Mouse (Mus musculus) midbrain, embryonic 12.5 days (tissue): ENCODE results near the gene Pxn. TPM values are rescaled to one million over a fixed set of nuclear protein-coding genes. Genes with fewer than 3 reads are reported as not detected.

Experiments used
- ATAC-seq: fragments of 200-750 bp; cut with Nextera tagmentation; 2 replicates; pipeline ENCODE4 v1.8.0; 2017; ENCODE audit warnings: low read depth, moderate TSS enrichment, moderate library complexity; ENCODE audit not compliant: low FRiP score
- H3K27ac ChIP-seq: fragments of 300-500 bp; sonication (generic); replicated peaks from 2 replicates; pipeline ENCODE4 v1.5.1; 2016; ENCODE audit warnings: mild to moderate bottlenecking
- H3K27me3 ChIP-seq: fragments of 300-500 bp; sonication (generic); 2 replicates; pipeline ENCODE4 v1.6.1; 2016; ENCODE audit warnings: mild to moderate bottlenecking
- H3K36me3 ChIP-seq: fragments of 300-500 bp; sonication (generic); 2 replicates; pipeline ENCODE4 v1.6.1; 2016
- H3K4me1 ChIP-seq: fragments of 300-500 bp; sonication (generic); 2 replicates; pipeline ENCODE4 v1.6.1; 2016
- H3K4me2 ChIP-seq: fragments of 300-500 bp; sonication (generic); replicated peaks from 2 replicates; pipeline ENCODE4 v1.6.1; 2016; ENCODE audit warnings: mild to moderate bottlenecking, moderate library complexity
- H3K4me3 ChIP-seq: fragments of 300-500 bp; sonication (generic); 2 replicates; pipeline ENCODE4 v1.5.1; 2016; ENCODE audit warnings: mild to moderate bottlenecking
- H3K9ac ChIP-seq: fragments of 300-500 bp; sonication (generic); replicated peaks from 2 replicates; pipeline ENCODE4 v1.6.1; 2016; ENCODE audit warnings: mild to moderate bottlenecking, moderate library complexity
- H3K9me3 ChIP-seq: fragments of 300-500 bp; sonication (generic); 2 replicates; pipeline ENCODE4 v1.6.1; 2016; ENCODE audit warnings: mild to moderate bottlenecking
- WGBS: fragments of 180-500 bp; shearing (Covaris S2); methylation state at CpG from one replicate; pipeline ENCODE4 v1.1.7; 2016; 5-methylcytosine and 5-hydroxymethylcytosine counted together
- polyA plus RNA-seq: library from polyadenylated mRNA; unstranded; fragments of >200 nt; fragmentation: Nextera tagmentation; extraction: Ambion mirVana; gene quantifications from 2 replicates; pipeline ENCODE4 v1.2.1, GENCODE M21; 2016

Gene Pxn
- 24.0 and 27.2 TPM in 2 replicates for polyA plus RNA-seq

- Histone ChIP-seq H3K27ac (peak within 1 kb of the TSS; percentile 46), H3K9me3 (no peaks in the 10 kb centered on the region), H3K4me3 (peak within 1 kb of the TSS; percentile 87), H3K36me3 (no peaks in the 10 kb centered on the region), H3K4me1 (peaks cover 36% of the 10 kb centered on the region), H3K4me2 (peak within 1 kb of the TSS; percentile 90), H3K9ac (peak within 1 kb of the TSS; percentile 83), H3K27me3 (peaks cover 16% of the 10 kb centered on the region; the same call in 1 of the 2 replicates)
- peak; percentile 90 for ATAC-seq
- under 1% methylated on average over 61 of the region's 74 CpGs for WGBS
Measured at GRCm38 (mm10) chr5:115506454-115507201, at the start of gene Pxn. TSS of gene Pxn (plus strand) at chr5:115506676.

- no peaks in the 10 kb centered on the region for H3K27me3 ChIP-seq
- peaks cover 11% of the 10 kb centered on the region for H3K36me3 ChIP-seq
- H3K4me3 ChIP-seq = no peak overlapping the region
- no peak for ATAC-seq
- H3K9ac ChIP-seq = no peak overlapping the region
- WGBS = 74% methylated on average over 13 of the region's 13 CpGs
- H3K27ac ChIP-seq = no peak overlapping the region
- H3K9me3 ChIP-seq = no peaks in the 10 kb centered on the region
- H3K4me1 ChIP-seq = no peaks in the 10 kb centered on the region
- H3K4me2 ChIP-seq = no peak overlapping the region
Measured at GRCm38 (mm10) chr5:115458918-115459317, 47.6 kb upstream of the Pxn start.

- Histone ChIP-seq H3K36me3 (no peaks in the 10 kb centered on the region), H3K4me2 (no peak overlapping the region), H3K4me1 (no peaks in the 10 kb centered on the region), H3K9ac (no peak overlapping the region), H3K9me3 (no peaks in the 10 kb centered on the region), H3K27me3 (no peaks in the 10 kb centered on the region), H3K4me3 (no peak overlapping the region), H3K27ac (no peak overlapping the region)
- whole genome bisulfite sequencing = 77% methylated on average over 18 of the region's 18 CpGs
- no peak for ATAC-seq
Measured at GRCm38 (mm10) chr5:115464408-115465115, 41.9 kb upstream of the Pxn start.

GRCm38 (mm10) chr5:115465642-115466420, 40.6 kb upstream of the Pxn start, which contains the start of gene Pla2g1b:
TSS of gene Pla2g1b (plus strand) at chr5:115466262.
- no peak within 1 kb of the TSS for H3K9ac ChIP-seq
- ATAC-seq = no peak
- 43% methylated on average over 9 of the region's 9 CpGs for WGBS
- no peaks in the 10 kb centered on the region for H3K27me3 ChIP-seq
- H3K9me3 ChIP-seq = no peaks in the 10 kb centered on the region
- no peak within 1 kb of the TSS for H3K27ac ChIP-seq
- H3K36me3 ChIP-seq = no peaks in the 10 kb centered on the region
- H3K4me3 ChIP-seq = no peak within 1 kb of the TSS
- no peak within 1 kb of the TSS for H3K4me2 ChIP-seq
- H3K4me1 ChIP-seq = peaks cover 1% of the 10 kb centered on the region

- no peak overlapping the region for H3K9ac ChIP-seq
- 71% methylated on average over 6 of the region's 6 CpGs for WGBS
- H3K27me3 ChIP-seq = no peaks in the 10 kb centered on the region
- H3K36me3 ChIP-seq = no peaks in the 10 kb centered on the region
- no peak overlapping the region for H3K27ac ChIP-seq
- no peak for ATAC-seq
- no peak overlapping the region for H3K4me2 ChIP-seq
- H3K9me3 ChIP-seq = no peaks in the 10 kb centered on the region
- no peak overlapping the region for H3K4me3 ChIP-seq
- H3K4me1 ChIP-seq = peaks cover 4% of the 10 kb centered on the region
Measured at GRCm38 (mm10) chr5:115469791-115470190, 36.7 kb upstream of the Pxn start.

GRCm38 (mm10) chr5:115470766-115471531, 35.5 kb upstream of the Pxn start:
- no peaks in the 10 kb centered on the region for H3K27me3 ChIP-seq
- no peaks in the 10 kb centered on the region for H3K9me3 ChIP-seq
- H3K27ac ChIP-seq = no peak overlapping the region
- no peaks in the 10 kb centered on the region for H3K36me3 ChIP-seq
- ATAC-seq = no peak
- peaks cover 10% of the 10 kb centered on the region for H3K4me1 ChIP-seq
- H3K9ac ChIP-seq = no peak overlapping the region
- no peak overlapping the region for H3K4me2 ChIP-seq
- 36% methylated on average over 20 of the region's 20 CpGs for WGBS
- no peak overlapping the region for H3K4me3 ChIP-seq

GRCm38 (mm10) chr5:115473191-115473590, 33.3 kb upstream of the Pxn start:
- H3K4me1 ChIP-seq = peaks cover 15% of the 10 kb centered on the region
- no peak overlapping the region for H3K4me2 ChIP-seq
- no peaks in the 10 kb centered on the region; the same call in 1 of the 2 replicates for H3K36me3 ChIP-seq
- H3K9ac ChIP-seq = no peak overlapping the region
- H3K4me3 ChIP-seq = no peak overlapping the region
- H3K27ac ChIP-seq = no peak overlapping the region
- ATAC-seq = no peak
- 73% methylated on average over 10 of the region's 10 CpGs for WGBS
- no peaks in the 10 kb centered on the region for H3K27me3 ChIP-seq
- no peaks in the 10 kb centered on the region for H3K9me3 ChIP-seq

GRCm38 (mm10) chr5:115474174-115474828, 32.2 kb upstream of the Pxn start:
- H3K4me2 ChIP-seq = no peak overlapping the region
- no peak for ATAC-seq
- no peak overlapping the region for H3K27ac ChIP-seq
- no peak overlapping the region for H3K9ac ChIP-seq
- H3K4me3 ChIP-seq = no peak overlapping the region
- no peaks in the 10 kb centered on the region; the same call in 1 of the 2 replicates for H3K36me3 ChIP-seq
- no peaks in the 10 kb centered on the region for H3K9me3 ChIP-seq
- peaks cover 15% of the 10 kb centered on the region for H3K4me1 ChIP-seq
- 0 out of 2 replicates have a peak, but pooled peaks cover under 1% of the 10 kb centered on the region for H3K27me3 ChIP-seq
- WGBS = 83% methylated on average over 22 of the region's 22 CpGs

- Histone ChIP-seq H3K9me3 (no peaks in the 10 kb centered on the region), H3K9ac (peak overlapping the region; percentile 43; the same call in 1 of the 2 replicates), H3K4me2 (peak overlapping the region; percentile 54), H3K27ac (peak overlapping the region; percentile 30; the same call in 1 of the 2 replicates), H3K4me3 (peak overlapping the region; percentile 35), H3K4me1 (peaks cover 15% of the 10 kb centered on the region), H3K27me3 (peaks cover 12% of the 10 kb centered on the region), H3K36me3 (no peaks in the 10 kb centered on the region; the same call in 1 of the 2 replicates)
- WGBS = 5% methylated on average over 22 of the region's 22 CpGs
- ATAC-seq = peak; percentile 83
Measured at GRCm38 (mm10) chr5:115475337-115476106, 31.0 kb upstream of the Pxn start.

GRCm38 (mm10) chr5:115476107-115476727, 30.3 kb upstream of the Pxn start:
- Histone ChIP-seq H3K4me1 (peaks cover 11% of the 10 kb centered on the region), H3K4me2 (peak overlapping the region; percentile 54), H3K36me3 (no peaks in the 10 kb centered on the region; the same call in 1 of the 2 replicates), H3K27ac (no peak overlapping the region), H3K4me3 (peak overlapping the region; percentile 35), H3K9ac (0 out of 2 replicates have a peak overlapping the region, but pooled peaks have one; percentile 43), H3K9me3 (no peaks in the 10 kb centered on the region), H3K27me3 (peaks cover 18% of the 10 kb centered on the region)
- WGBS = 38% methylated on average over 12 of the region's 12 CpGs
- ATAC-seq = peak; percentile 49
